Mouse (Mus musculus) ovary, adult 18-20 months (tissue): ENCODE results near the gene Tmem259.
A peak's percentile ranks its signal among the peaks of the same experiment; 100 is the strongest.

Experiments
- DNase-seq: peaks from one replicate; pipeline ENCODE4 v3.0.0; 2022; ENCODE audit warnings: low spot score, mixed read lengths

Tmem259 gene

DNA sequence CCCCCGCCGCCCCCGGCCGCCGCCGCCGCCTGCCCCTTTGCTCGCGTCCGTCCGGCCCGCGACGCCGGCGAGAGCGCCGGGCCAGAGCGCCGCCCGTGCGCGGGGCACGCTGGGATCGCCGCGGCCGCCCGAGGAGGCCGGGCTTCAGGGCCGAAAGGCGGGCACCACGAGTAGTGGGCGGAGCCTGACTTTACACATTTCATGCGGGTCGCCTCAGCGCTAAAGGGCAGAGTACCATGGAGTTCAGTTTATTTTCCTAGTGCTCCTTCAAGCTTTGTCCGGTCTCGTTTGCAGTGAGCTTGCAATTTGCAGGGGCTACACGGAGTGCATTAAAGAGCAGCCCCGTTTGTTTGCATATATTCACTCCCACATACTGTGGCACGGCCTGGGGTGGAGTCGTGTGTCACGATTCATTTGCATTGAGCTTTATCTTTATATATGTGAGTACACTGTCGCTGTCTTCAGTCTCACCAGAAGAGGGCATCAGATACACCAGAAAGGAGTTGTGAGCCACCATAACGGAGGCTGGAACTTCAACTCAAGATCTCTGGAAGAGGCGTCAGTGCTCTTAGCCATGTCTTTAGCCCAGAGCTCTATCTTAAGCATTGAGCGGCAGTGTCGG lies at the start of gene Tmem259:
Gene Tmem259 (minus strand): TSS at position 136 of the 622 bp plus-strand sequence.
- DNase-seq, result peak; percentile 77

- DNase-seq, result peak; percentile 70
Measured at GRCm38 (mm10) chr10:80032799-80033480, 48.8 kb upstream of the Tmem259 start.

GRCm38 (mm10) chr10:80030736-80031135 lies 46.6 kb upstream of the Tmem259 start:
- DNase-seq, result no peak

DNA sequence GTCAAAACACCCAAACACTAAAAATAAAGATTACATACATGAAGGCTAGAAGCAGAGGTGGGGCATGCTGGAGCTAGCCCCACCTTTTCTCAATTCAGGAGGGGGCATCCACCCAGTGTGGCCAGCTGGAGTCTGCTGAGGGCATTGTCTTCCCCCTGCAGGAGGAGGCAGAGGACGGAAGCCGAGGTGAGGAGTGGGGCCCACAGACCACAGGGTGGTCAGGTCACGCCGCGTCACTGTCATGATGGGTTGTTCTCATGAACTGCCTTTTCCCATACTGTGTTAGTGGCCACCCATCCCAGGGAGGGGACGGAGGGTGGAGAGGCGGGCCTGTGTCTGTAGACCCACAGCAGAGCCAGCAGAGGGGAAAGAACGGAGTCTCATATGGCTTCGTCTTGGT lies 46.1 kb upstream of the Tmem259 start:
- no peak for DNase-seq

GRCm38 (mm10) chr10:80028521-80028846 lies 44.4 kb upstream of the Tmem259 start:
- no peak for DNase-seq

DNA sequence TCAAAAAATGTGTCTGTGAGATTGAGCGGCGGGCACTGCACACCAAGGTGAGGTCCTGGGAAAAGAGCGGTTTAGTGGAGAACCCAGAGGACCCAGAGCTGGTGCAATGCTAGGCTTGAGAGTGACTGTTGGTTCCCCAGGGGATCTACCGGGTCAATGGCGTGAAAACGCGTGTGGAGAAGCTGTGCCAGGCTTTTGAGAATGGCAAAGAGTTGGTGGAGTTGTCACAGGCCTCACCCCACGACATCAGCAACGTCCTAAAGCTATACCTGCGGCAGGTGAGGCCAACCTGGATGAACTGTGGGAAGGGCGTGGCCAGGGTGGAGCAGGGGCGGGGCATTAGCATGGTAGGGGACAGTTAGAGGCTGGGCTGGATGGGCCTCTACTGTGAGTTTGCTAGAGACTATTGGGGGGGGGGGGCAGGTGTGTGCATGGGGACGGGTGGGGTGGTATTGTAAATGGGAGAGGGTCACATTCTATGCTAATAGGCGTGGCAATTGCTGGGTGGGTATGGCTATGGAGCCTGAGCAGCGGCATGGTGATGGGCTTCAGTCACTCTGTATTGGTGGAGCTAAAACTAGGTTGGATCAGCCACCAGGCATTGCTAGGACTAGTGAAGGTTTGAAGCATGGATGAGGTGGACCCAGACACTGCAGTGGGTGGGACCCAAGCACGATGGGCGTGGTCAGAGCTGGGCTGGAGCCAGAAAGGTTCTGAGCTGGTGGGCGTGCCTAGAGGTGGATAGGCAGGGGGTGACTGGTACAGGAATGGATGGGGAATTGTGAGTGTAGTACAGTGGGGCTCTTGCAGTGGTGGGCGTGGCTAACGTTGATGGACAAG lies 43.8 kb upstream of the Tmem259 start:
- DNase-seq, result no peak

DNA sequence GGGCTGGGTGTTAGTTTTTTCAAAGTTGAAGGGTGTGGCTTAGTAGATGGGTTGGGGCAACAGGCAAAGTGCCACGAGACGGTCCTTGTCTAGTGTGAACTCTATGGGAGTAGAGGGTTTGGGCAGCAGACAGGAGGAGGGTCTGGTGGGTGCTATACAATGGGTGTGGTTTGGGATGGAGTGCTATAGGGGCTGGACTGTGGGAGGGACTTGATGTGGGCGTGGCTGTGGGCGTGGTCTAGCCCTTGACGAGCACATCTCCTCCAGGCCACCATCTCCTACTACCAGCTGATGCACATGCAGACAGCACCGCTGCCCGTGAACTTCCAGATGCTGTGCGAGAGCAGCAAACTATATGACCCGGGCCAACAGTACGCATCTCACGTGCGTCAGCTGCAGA lies 41.8 kb upstream of the Tmem259 start:
- no peak for DNase-seq

DNA sequence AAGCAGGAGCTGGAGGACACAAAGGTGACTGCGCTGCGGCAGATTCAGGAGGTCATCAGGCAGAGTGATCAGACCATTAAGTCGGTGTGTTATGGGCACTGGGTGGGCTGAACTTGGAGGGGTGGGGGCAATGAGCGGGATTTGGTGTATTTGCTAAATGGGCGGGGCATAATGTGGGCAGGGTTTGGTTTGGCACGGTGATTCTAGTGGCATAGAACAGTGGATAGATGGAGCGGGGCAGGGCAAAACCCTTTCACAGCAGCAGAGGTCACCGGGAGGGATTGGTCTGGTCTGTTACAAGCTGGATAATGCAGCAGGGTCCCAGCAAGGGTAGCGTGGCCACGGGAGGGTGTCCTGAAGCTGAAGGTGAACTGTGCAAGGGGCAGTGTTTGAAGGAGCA lies 41.3 kb upstream of the Tmem259 start:
- no peak for DNase-seq

DNA sequence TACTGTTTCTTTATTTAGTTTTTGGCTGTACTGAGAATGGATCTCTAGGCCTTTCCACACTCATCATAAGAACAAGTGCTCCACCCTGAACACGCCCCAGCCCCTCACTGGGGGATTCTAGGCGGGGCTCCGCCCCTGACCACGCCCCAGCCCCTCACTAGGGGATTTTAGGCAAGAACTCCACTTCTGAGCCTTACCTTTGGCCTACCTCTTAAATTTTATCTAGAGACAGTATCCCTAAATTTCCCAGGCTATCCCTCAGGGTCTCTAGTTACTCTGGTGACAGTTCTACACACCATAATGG lies 40.9 kb upstream of the Tmem259 start:
- DNase-seq, result no peak

- DNase-seq, result no peak
Measured at GRCm38 (mm10) chr10:80024229-80025043, 40.3 kb upstream of the Tmem259 start.

GRCm38 (mm10) chr10:80023758-80024157 lies 39.6 kb upstream of the Tmem259 start:
- DNase-seq, result no peak

DNA sequence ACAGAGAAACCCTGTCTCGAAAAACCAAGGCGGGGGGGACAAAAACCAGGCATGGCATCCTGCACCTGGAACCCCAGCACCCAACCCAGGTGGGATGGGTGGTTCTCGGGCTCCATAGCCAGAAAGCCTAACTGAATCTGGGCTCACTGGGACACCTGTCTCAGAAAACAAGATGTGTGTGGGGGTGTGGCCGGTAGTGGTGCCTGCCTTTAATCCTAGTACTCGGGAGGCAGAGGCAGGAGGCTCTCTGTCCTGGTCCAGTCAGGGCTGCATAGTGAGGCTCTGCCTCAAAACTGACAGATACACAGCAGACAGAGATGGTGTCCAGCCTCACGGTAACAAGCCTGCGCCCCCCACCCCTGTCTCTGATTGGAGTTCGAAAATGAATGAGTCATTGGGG lies 38.7 kb upstream of the Tmem259 start:
- no peak for DNase-seq

GRCm38 (mm10) chr10:80022164-80022563 lies 38.0 kb upstream of the Tmem259 start:
- DNase-seq, result no peak

DNA sequence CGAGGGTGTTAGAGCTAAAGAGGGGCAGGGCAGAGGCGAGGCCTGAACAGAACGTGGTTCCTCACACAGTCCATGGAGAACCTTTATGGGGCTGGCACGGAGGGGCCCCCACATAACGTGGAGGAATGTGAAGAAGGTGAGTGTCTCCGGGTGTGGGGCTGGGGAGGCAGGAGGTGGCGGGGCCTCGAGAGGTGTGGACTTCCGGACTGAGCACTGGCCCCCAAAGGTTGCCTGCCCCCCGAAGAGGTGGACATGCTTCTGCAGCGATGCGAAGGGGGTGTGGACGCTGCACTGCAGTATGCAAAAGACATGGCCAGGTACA lies 37.2 kb upstream of the Tmem259 start:
- DNase-seq, result no peak

DNA sequence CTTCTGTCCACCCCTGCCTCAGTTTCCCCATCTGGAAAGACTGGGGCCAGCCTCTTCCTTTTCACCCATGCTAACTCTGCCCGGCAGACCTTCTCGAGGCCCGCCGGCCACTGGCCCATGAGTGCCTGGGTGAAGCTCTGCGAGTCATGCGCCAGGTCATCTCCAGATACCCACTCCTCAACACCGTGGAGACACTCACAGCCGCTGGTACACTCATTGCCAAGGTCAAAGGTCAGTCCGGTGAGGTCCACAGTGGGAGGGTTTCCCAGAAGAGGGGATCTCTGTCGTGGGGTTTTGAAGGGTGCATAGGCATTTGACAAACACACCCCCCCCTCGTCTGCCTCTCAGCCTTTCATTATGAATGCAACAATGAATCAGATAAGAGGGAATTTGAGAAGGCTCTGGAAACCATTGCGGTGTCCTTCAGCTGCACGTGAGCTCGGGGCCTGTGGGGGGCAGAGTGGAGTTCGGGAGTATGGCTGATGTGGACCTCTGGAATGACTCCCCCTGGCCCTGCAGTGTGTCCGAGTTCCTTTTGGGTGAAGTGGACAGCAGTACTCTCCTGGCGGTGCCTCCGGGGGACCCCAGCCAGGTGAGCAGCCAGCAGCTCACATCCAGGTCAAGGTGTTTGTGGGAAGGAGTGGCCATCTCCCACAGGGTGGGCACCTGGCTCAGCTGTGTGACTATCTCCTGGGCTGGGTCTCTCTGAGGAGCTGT lies 36.6 kb upstream of the Tmem259 start:
- no peak for DNase-seq

DNA sequence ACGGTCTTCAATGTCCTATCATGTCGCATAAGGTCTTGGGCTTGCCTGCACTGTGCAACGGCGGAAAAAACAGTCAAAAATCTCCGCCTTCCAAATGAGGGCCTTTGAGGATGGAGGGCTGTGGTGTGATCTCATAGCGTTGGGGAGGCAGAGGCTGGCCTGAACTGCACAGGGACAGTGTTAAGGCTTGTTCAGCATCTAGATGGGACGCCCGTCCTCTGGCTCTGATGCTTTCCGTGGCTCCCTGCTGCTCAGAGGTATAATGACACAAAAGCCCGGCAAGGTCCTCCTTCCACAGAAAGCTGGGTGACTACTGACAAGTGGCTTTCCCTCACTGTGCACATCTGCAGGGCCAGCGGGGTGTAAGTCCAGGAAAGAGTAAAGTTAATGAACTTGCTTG lies 36.1 kb upstream of the Tmem259 start:
- no peak for DNase-seq

- no peak for DNase-seq
Measured at GRCm38 (mm10) chr10:80019471-80020131, 35.5 kb upstream of the Tmem259 start.

- peak; percentile 69 for DNase-seq
Measured at GRCm38 (mm10) chr10:80018739-80019297, 34.7 kb upstream of the Tmem259 start.

DNA sequence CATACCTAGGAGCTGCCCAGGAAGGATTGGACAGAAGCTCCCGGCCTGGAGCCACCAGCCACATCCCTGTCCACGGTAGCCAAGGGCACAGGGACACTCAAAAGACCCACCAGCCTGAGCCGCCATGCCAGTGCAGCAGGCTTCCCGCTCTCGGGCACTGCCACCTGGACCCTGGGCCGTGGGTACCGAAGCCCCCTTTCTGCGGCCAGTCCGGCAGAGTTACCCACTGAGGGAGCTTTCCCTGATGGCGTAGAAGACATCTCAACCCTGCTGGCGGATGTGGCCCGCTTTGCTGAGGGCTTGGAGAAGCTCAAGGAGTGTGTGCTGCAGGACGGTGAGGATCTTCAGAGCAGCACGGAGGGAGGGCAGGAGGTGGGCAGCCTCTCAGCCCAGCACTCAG lies 33.6 kb upstream of the Tmem259 start:
- no peak for DNase-seq

DNA sequence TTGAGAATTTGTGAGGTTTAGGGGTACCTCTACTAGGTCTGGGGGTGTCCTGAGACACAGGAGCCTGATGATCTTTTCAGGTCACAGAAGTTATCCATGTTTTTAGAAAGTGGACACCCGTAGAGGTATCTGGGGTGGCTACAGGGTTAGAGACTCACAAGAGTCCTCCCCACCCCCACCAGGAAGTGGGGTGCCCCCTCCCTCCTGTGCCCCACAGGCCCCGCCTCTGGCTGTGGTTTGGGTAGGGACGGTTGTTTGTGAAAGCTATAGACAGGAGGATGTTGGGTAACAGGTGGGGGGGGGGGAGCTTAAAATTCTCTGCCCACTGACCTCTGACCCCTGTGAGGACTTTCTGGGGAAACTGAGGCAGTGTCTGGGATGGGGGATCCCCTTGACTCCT lies 33.2 kb upstream of the Tmem259 start:
- no peak for DNase-seq

GRCm38 (mm10) chr10:80016931-80017330 lies 32.8 kb upstream of the Tmem259 start:
- DNase-seq, result no peak
